Mouse (Mus musculus) stomach, embryonic 14.5 days (tissue): ENCODE data around the gene Mybpc3. TPM values are rescaled to one million over a fixed set of nuclear protein-coding genes. Genes with fewer than 3 reads are reported as not detected.
A peak's percentile ranks its signal among the peaks of the same experiment; 100 is the strongest.

Source experiments
- ATAC-seq: fragments of 200-750 bp; cut with Nextera tagmentation; 2 replicates; pipeline ENCODE4 v1.8.0; 2017; ENCODE audit warnings: low read depth, moderate TSS enrichment; ENCODE audit not compliant: insufficient number of reproducible peaks, insufficient read depth, low FRiP score
- H3K27ac ChIP-seq: fragments of 300-500 bp; sonication (generic); 2 replicates; pipeline ENCODE4 v1.5.1; 2014; ENCODE audit warnings: mild to moderate bottlenecking, low read length, moderate library complexity, mixed read lengths
- H3K27me3 ChIP-seq: fragments of 300-500 bp; sonication (generic); 2 replicates; pipeline ENCODE4 v1.6.1; 2014; ENCODE audit warnings: low read length, control low read depth, mixed read lengths; ENCODE audit not compliant: control insufficient read depth, insufficient read depth
- H3K36me3 ChIP-seq: fragments of 300-500 bp; sonication (generic); 2 replicates; pipeline ENCODE4 v1.6.1; 2014; ENCODE audit warnings: mild to moderate bottlenecking, control low read depth, low read length, moderate library complexity, mixed read lengths; ENCODE audit not compliant: control insufficient read depth, insufficient read depth
- H3K4me1 ChIP-seq: fragments of 300-500 bp; sonication (generic); 2 replicates; pipeline ENCODE4 v1.6.1; 2014; ENCODE audit warnings: low read length, control low read depth, mixed read lengths; ENCODE audit not compliant: control insufficient read depth, insufficient read depth
- H3K4me2 ChIP-seq: fragments of 300-500 bp; sonication (generic); replicated peaks from 2 replicates; pipeline ENCODE4 v1.6.1; 2014; ENCODE audit warnings: low read depth, low read length, control low read depth
- H3K4me3 ChIP-seq: fragments of 300-500 bp; sonication (generic); 2 replicates; pipeline ENCODE4 v1.5.1; 2014; ENCODE audit warnings: low read depth, low read length, control low read depth
- H3K9ac ChIP-seq: fragments of 300-500 bp; sonication (generic); replicated peaks from 2 replicates; pipeline ENCODE4 v1.6.1; 2014; ENCODE audit warnings: low read depth, mild to moderate bottlenecking, control low read depth, low read length, moderate library complexity, mixed read lengths
- H3K9me3 ChIP-seq: fragments of 300-500 bp; sonication (generic); 2 replicates; pipeline ENCODE4 v1.6.1; 2016; ENCODE audit warnings: low read depth, low read length, control low read depth; ENCODE audit not compliant: control insufficient read depth
- WGBS: fragments of 180-500 bp; shearing (Covaris S2); extraction: QIAGEN DNeasy Blood & Tissue Kit; methylation state at CpG from one replicate; pipeline ENCODE4 v1.1.7; 2014; 5-methylcytosine and 5-hydroxymethylcytosine counted together
- polyA plus RNA-seq: library from polyadenylated mRNA; unstranded; fragments of >200 nt; fragmentation: Nextera tagmentation; extraction: Ambion mirVana; gene quantifications from 2 replicates; pipeline ENCODE4 v1.2.1, GENCODE M21; 2014

Mybpc3 gene
- 0.35 and 0.42 TPM in 2 replicates for polyA plus RNA-seq

DNA sequence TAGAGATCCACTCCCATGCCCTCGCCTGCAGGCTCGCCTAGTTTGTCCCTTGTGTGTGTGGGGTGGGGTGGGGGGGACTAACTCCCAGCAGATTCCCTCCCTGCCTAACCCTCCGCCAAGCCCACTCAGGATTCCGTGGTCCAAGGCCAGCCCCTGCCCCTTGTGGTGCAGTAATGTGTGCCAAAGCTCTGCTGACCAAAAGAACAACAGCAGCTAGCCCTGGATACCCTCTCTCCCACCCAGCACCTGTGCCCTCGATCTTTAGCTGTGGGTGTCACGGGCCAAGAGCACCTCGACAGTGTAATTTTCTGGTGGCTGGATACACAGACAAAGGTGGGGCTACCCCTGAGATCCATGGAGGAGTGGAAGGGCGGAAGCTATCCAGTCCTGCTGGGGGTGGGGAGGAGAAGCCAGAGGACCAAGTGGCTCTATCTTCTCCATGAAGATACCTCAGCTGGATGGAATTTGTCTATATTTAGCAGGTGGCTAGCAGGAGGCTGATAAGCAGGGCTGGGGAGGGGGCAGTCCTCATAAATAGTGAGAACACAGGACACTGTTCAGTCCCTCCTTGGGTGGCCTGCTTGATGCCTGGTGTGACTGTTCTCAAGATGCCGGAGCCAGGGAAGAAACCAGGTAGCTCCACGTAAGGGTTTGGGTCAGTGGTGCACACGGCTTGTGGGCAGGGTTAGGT, at the start of gene Mybpc3:
Gene Mybpc3 (plus strand): TSS at position 560 of the 691 bp plus-strand sequence.
- no peaks in the 10 kb centered on the region for H3K27me3 ChIP-seq
- no peak within 1 kb of the TSS for H3K9ac ChIP-seq
- no peaks in the 10 kb centered on the region for H3K9me3 ChIP-seq
- no peak for ATAC-seq
- peaks cover 7% of the 10 kb centered on the region; the same call in 1 of the 2 replicates for H3K4me1 ChIP-seq
- H3K4me3 ChIP-seq = no peak within 1 kb of the TSS
- WGBS = 76% methylated on average over 11 of the region's 11 CpGs
- H3K27ac ChIP-seq = no peak within 1 kb of the TSS
- no peak within 1 kb of the TSS for H3K4me2 ChIP-seq
- H3K36me3 ChIP-seq = no peaks in the 10 kb centered on the region

DNA sequence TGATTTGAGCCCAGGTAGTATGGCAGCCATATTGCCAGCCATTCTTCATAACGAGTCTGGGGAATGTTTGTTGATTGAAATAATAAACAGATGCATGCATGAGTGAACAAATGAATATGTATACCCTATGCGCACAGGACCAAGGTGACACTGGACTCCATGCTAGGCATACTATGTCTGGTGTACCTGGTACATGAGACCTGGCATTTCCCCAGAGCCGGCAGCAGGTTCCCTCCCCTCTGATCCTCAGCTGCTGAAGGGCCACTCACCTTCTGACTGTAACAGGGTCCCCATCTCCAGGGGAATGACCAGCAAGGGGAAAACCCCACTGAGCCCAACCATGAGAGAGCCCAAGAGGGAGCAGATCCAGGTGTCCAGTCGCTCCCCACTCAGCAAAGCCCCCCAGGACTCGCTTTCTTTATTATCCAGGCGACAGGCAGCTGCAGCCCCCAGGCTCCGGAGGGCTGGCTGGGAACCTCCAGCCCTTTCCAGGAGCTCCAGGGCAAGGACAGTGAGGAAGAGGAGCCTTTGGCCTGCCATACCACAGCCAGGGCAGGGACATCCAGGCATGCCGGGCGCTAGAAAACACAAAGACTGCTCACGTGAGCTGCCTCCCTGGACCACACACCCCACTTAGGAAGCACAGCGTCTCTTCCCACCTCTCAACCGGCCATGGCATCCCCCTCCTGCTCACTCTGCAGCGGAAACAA, 49.6 kb upstream of the Mybpc3 start:
- no peak for ATAC-seq
- no peak overlapping the region for H3K9ac ChIP-seq
- H3K4me3 ChIP-seq = peak overlapping the region; percentile 60; the same call in 1 of the 2 replicates
- H3K4me2 ChIP-seq = peak overlapping the region; percentile 78
- H3K4me1 ChIP-seq = peaks cover 17% of the 10 kb centered on the region
- H3K9me3 ChIP-seq = no peaks in the 10 kb centered on the region
- 50% methylated on average over 13 of the region's 13 CpGs for WGBS
- no peak overlapping the region for H3K27ac ChIP-seq
- H3K27me3 ChIP-seq = no peaks in the 10 kb centered on the region
- H3K36me3 ChIP-seq = peaks cover 10% of the 10 kb centered on the region

DNA sequence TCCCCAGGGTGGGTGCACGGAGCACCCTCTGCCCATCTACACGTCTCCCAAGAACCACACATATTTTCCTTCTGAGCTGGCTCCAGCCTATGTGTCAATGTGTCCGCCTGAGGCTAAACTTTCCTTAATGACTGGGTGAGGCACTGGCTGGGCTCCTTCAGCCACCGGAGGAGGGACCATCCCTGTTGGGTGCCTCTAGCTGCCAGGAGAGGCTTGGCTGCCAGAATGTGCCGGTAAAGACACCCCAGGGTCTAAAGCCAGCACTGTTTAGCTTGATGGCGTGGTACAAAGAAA, 49.1 kb upstream of the Mybpc3 start:
- H3K4me1 ChIP-seq = peaks cover 17% of the 10 kb centered on the region
- peak overlapping the region; percentile 60 for H3K4me3 ChIP-seq
- H3K36me3 ChIP-seq = peaks cover 5% of the 10 kb centered on the region
- no peak for ATAC-seq
- H3K9ac ChIP-seq = no peak overlapping the region
- H3K27me3 ChIP-seq = no peaks in the 10 kb centered on the region
- H3K27ac ChIP-seq = no peak overlapping the region
- H3K4me2 ChIP-seq = peak overlapping the region; percentile 78
- no peaks in the 10 kb centered on the region for H3K9me3 ChIP-seq
- WGBS = 45% methylated on average over 6 of the region's 6 CpGs

DNA sequence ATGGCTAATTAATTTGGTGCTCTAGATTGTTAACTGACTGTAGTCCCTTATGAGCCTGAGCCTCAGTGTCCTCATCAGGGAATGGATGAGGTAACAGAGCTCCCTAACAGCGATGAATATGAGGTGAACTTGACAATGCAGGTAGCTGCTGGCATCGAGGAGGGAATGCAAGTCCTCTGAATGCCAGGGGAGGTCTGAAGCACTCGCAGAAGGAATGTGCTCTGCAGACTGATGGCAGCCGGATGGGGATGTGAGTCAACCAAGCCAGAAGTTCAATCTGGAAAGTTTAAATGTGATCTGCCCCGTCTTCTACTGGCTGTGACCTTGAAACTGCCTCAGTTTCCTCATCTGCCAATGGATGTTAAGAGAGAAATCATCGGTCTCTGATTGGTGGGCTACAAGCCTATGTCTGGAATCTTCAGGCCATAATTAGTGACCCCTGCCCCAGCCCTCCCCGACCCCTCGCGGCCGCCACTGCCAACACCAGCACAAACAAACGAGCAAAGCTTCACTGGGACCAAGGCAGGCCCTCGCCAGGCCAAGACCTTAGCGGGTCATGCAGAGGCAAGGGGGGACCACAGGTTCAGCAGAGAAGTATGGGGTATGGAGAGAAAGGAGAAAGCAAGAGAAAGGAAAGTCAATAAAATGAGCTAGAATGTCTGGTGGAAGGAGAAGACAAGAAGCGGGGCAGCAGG, 48.5 kb upstream of the Mybpc3 start:
- H3K27me3 ChIP-seq = no peaks in the 10 kb centered on the region
- peak overlapping the region; percentile 57 for H3K9ac ChIP-seq
- 6% methylated on average over 14 of the region's 14 CpGs for WGBS
- peak overlapping the region; percentile 79 for H3K27ac ChIP-seq
- ATAC-seq = no peak
- H3K9me3 ChIP-seq = no peaks in the 10 kb centered on the region
- H3K36me3 ChIP-seq = no peaks in the 10 kb centered on the region
- H3K4me1 ChIP-seq = peaks cover 17% of the 10 kb centered on the region
- peak overlapping the region; percentile 60 for H3K4me3 ChIP-seq
- H3K4me2 ChIP-seq = peak overlapping the region; percentile 78

DNA sequence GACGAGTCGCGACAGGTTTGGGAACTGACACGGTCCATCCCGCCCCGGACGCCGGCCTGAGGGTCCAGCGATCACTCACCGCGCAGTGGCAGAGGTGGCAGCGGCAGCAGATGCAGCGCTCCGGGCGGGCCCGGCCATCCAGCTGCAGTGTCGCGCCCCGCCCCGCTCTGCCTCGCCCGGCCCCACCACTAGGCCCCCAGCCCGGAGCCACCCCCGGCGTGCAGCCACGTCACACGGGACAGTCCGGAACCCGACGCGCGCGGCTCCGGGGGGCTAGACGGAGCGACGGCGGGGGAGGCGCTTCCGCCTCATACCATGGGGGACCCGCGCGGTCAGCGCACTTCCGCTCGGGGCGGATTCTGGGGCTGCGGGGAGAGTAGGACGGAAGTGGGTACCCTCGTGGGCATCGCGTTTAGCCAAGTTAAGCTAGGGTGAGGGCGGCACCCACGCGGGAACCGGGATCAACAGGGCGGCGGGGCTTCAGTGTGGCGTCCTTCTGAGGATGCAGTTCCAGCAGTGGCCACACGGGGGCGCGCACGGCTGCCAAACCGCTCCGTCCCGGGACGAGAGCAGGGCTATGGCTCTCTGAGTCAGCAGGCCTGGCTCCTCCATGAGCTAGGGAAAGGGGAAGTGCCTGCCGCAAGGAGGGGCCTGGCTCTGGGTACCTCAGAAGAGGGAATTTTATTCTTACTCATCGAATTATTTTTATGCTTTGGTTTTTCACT, 47.7 kb upstream of the Mybpc3 start, which contains the start of gene Slc39a13:
Gene Slc39a13 (minus strand): TSS at position 342 of the 725 bp plus-strand sequence.
- Histone ChIP-seq H3K9ac (peak within 1 kb of the TSS; percentile 57), H3K4me1 (peaks cover 17% of the 10 kb centered on the region), H3K4me3 (peak within 1 kb of the TSS; percentile 60), H3K36me3 (no peaks in the 10 kb centered on the region), H3K27ac (peak within 1 kb of the TSS; percentile 79), H3K27me3 (no peaks in the 10 kb centered on the region), H3K9me3 (no peaks in the 10 kb centered on the region), H3K4me2 (peak within 1 kb of the TSS; percentile 78)
- peak; percentile 96 for ATAC-seq
- WGBS = under 1% methylated on average over 69 of the region's 69 CpGs

DNA sequence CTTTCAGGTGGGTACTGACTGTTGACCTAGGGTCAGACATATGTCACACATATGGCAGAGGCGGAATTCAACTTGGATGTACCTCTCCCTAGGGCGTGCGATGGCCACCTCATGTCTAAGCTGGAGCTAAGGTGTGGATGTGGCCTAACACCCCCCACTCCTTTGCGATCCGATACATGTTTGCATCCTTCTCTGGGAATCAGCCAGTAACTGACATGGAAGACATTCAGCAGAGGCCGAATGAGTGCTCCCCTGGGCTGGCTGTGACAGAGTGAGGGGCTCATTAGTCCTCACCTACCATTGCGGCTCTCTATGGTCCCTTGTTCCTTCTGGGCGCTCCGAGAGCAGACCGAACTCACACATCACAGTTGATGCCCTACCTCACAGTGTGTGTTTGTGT, 46.9 kb upstream of the Mybpc3 start:
- H3K27me3 ChIP-seq = no peaks in the 10 kb centered on the region
- H3K36me3 ChIP-seq = no peaks in the 10 kb centered on the region
- H3K4me2 ChIP-seq = peak overlapping the region; percentile 78
- ATAC-seq = no peak
- no peaks in the 10 kb centered on the region for H3K9me3 ChIP-seq
- H3K4me1 ChIP-seq = peaks cover 17% of the 10 kb centered on the region
- H3K9ac ChIP-seq = no peak overlapping the region
- peak overlapping the region; percentile 60 for H3K4me3 ChIP-seq
- 81% methylated on average over 10 of the region's 10 CpGs for WGBS
- H3K27ac ChIP-seq = peak overlapping the region; percentile 79; the same call in 1 of the 2 replicates

DNA sequence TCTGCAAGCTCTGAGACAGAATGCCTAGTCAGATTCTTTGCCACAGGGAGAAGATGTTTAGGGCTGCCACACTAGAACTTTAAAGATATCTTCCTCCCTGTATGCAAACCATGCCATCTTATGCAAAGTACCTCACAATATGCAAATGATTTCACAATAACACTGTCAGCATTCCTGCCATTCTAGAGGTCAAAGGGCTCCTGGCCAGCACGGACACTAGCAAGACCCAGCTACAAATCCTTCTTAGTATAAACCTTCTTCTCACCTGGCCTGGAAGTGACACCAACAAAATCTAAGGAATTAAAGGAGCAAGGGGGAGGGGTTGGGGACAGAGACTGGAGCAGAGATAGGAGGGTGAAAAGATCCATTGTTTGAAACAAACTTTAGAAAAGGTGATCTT, 45.9 kb upstream of the Mybpc3 start:
- Histone ChIP-seq H3K4me1 (peaks cover 17% of the 10 kb centered on the region), H3K9ac (no peak overlapping the region), H3K27ac (no peak overlapping the region), H3K27me3 (no peaks in the 10 kb centered on the region), H3K9me3 (no peaks in the 10 kb centered on the region), H3K36me3 (no peaks in the 10 kb centered on the region), H3K4me2 (no peak overlapping the region), H3K4me3 (no peak overlapping the region)
- WGBS = 36% methylated on average over 1 of the region's 1 CpGs
- no peak for ATAC-seq

DNA sequence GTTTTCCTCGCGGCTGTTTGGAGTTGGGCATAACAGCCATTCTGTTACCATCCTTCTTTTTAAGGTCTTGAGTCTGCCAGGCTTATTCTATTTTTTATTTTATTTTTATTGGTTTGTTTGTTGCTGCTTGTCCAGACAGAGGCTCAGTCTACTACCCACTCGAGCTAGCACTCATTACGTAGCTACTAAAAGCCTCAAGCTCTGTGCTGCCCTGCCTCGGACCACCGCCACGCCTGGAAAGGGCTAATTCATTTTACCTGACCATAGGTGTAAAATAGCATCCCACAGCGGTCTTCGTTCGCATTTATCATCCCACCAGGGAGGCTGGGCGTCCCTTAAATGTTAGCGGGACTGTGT, 40.0 kb upstream of the Mybpc3 start:
- 16% methylated on average over 12 of the region's 12 CpGs for WGBS
- H3K36me3 ChIP-seq = no peaks in the 10 kb centered on the region
- ATAC-seq = no peak

More for the DNA sequence above, 40.0 kb upstream of the Mybpc3 start:
- Histone ChIP-seq H3K9me3 (no peaks in the 10 kb centered on the region), H3K4me1 (no peaks in the 10 kb centered on the region), H3K27ac (no peak overlapping the region), H3K27me3 (no peaks in the 10 kb centered on the region), H3K9ac (peak overlapping the region; percentile 64; the same call in 1 of the 2 replicates), H3K4me3 (peak overlapping the region; percentile 50), H3K4me2 (peak overlapping the region; percentile 90)
